Mouse (Mus musculus) lung, postnatal 0 days (tissue): ENCODE results near the gene Dand5.

Experiments used
- CTCF ChIP-seq: IDR thresholded peaks from 2 replicates; pipeline ENCODE4 v1.5.1; 2016; ENCODE audit warnings: antibody characterized with exemption, mild to moderate bottlenecking
- EP300 ChIP-seq: IDR thresholded peaks from 2 replicates; pipeline ENCODE4 v1.6.1; 2016; ENCODE audit warnings: antibody characterized with exemption, mild to moderate bottlenecking, control low read depth

GRCm38 (mm10) chr8:84771000-84771687, 51.5 kb downstream of the Dand5 start:
- TF ChIP-seq EP300 (no peak), CTCF (no peak)
